Mouse (Mus musculus): Measurements from ENCODE around the gene Hs3st4.

Gene Hs3st4

DNA sequence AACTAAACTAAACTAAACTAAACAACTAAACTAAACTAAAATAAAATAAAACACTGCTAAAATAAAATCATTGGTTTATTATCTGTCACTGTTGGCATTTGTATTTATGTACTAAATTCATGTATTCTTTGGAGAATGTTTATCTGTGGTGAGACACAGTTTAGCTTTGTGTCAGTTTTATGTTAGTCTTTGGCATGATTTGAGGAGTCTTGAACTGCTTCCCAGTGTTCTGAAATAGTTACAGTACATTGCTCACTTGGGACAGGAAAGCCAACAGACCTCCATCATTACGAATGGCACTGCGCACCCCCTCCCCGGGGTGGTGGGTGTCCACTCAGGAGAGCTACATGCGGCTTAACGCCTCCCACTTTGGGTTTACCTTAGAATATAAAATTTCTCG, 158.6 kb downstream of the Hs3st4 start:
- no peak for DNase-seq

GRCm38 (mm10) chr7:124150901-124151300, 168.2 kb downstream of the Hs3st4 start:
- DNase-seq = no peak

DNA sequence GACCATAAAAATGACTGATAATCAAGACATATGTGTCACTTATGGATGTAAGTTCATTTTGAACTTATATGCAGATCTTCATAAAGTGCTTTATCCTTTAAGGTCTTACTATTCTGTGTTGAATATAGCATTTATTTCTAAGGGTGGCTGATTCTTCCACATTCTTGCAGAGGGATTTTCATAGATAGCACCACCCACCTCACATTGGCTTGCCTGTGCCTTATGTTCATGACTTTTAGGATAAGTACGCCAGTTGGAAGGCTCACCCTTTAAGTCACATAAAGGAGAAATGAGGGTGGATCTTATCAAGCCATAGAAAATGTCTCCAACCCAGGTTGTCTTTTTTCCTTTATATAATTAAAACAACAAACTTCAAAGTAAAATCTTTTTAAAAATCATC, 180.6 kb downstream of the Hs3st4 start:
- no peak for DNase-seq

GRCm38 (mm10) chr7:124166229-124166628, 183.6 kb downstream of the Hs3st4 start:
- DNase-seq = no peak

- no peak for DNase-seq
Observed at GRCm38 (mm10) chr7:124168796-124169195, 186.1 kb downstream of the Hs3st4 start.

DNA sequence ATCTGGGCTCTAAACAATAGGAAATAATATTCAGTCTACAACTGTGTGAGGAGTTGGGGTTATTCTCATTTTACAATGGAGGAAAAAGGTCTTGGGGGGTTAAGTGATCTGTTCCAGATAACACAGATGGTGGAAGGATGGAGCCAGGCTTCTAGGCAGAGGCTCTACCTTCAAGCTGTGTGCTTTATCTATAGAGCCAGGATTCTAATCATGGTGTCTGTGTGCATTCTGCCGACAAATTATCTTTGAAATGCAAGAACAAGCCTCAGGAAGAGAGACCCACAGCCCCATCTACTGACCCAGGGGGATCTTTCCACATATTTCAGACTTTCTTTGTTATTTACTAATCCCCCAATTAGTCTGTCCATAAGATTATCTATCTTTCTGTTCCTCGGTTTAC, 187.3 kb downstream of the Hs3st4 start:
- no peak for DNase-seq

GRCm38 (mm10) chr7:124171992-124172391, 189.3 kb downstream of the Hs3st4 start:
- DNase-seq = no peak

GRCm38 (mm10) chr7:124180926-124181325, 198.3 kb downstream of the Hs3st4 start:
- DNase-seq = no peak

DNA sequence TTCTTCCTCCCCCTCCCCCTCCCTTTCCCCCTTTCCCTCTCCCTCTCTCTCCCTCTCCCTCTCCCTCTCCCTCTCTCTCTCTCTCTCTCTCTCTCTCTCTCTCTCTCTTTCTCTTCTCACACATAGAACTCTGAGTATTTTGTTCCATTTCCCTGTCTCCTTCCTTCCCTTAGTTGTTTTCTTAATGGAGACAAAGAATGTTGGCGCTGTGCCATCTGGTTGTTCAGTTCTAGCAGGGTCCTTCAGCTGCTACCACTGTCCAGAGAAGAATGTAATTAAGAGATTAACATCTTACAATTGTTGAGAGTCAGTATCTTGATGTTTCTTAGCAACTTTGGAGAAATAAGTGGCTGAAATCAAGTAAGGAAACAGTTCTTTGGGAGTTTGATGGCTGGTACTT, 202.0 kb downstream of the Hs3st4 start:
- DNase-seq = no peak

GRCm38 (mm10) chr7:124198811-124199570, 216.3 kb downstream of the Hs3st4 start:
- DNase-seq = no peak

DNA sequence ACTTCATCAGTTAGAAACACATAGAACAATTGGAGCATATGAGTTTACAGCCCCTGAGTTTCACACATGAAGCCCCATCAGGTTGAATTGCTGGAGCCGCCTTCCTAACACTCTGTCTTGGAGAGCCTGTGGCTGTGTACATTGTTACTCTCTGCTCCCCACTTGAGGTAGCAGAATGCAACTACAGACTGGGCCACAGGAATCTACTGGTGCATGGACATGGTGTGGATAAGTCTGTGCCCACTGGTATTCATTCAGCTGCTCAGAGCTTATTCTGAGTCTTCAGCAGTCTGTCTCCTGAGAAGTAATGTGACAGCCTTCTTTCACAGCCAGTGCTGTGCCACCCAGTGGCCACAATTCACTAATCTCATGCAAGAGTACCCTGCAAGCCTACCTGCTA, 234.3 kb downstream of the Hs3st4 start:
- no peak for DNase-seq

- DNase-seq = no peak
Observed at GRCm38 (mm10) chr7:124220556-124220955, 237.9 kb downstream of the Hs3st4 start.

- DNase-seq = no peak
Observed at GRCm38 (mm10) chr7:124237896-124238670, 255.4 kb downstream of the Hs3st4 start.

DNA sequence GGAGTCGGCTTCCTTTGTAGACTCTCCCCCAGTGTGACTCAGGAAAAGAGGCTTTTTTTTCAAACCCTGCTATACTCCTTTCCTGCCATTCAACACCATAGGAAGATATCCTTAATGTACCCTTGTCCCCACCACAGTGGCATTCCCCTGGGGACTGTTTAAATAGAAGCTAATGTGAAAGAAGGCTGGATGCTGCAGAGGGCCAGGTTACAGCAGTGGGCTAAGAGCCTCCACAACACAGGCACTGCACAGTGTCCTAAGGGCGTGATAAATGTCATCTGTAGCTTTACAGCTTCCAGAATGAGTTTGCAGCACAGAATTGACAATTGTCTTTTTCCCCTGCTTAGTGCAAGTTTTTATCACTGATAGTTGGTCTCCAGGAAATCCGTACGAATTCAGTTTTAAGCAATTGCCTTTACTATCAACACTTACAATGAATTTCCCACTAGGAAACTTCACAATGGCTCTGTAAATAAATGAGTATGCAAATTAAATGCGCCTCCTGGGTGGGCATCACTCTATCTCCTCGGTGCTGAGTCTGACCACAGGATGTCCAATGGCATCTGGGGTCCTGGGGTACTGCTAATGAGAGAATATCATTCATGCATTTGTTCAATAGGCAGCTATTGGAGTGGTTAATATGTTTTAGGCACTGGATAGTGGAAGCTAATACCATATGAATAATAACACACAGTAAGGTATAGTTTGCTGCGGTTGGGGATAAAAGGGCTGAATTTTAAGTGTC, 257.4 kb downstream of the Hs3st4 start:
- no peak for DNase-seq

- no peak for DNase-seq
Observed at GRCm38 (mm10) chr7:124249838-124250237, 267.2 kb downstream of the Hs3st4 start.

DNA sequence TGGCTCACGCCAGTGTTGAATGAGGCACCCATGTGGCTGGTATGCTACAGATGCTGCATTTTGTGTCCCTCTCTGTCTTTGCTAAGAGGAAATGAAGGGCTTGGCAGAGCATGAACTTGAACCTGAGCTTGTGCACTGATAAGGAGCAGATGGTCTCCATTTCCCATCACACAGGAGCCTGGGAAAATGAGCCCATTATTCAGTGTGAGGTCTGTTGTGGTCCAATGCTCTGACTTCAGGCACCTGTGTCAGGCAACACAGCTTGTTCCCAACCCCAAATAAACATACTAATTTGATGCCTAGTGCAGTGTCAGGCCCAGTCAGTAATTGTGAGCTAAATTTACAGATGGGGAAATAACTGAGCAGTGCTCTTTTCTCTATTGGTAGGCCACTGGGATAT, 267.9 kb downstream of the Hs3st4 start:
- DNase-seq = no peak

GRCm38 (mm10) chr7:124258419-124258818, 275.8 kb downstream of the Hs3st4 start:
- DNase-seq = no peak

DNA sequence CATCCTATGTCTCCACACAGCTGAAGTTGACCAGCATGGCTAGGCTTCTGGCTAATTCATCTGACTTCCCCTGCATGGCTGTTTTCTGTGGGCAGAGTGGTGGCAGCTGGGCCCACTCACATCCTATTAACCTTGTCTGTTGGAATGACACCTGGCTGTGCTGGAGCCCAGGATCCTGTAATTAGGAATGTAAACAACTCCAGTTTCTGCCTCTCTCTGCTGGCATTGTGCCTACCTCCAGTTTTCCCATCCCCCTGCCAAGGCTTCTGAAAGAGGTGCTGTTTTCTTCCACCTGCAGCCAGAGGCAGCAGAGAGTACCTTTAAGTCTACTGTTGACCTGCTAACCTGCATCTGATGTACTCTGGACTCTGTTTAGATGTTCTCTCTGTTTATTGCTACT, 288.1 kb downstream of the Hs3st4 start:
- DNase-seq = no peak

DNA sequence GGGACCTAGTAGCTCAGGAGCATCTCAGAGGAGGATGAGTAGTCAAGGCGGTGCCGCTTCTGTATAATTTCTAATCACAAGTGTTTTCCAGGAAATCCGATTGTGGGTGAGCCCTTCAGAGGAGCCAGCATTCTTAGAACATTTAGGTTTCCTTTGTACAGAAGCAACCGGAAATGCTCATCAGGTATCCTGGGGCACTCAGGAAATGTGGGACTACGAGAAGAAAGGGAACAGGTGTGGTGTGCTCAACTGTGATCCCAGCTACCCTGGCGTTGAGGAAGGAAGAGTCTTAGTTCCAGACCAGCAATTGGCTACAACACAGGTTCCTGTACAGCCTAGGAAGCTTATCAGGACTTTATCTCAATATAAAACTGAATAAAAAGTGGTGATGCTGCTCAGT, 307.2 kb downstream of the Hs3st4 start:
- no peak for DNase-seq

GRCm38 (mm10) chr7:124319451-124319850, 336.8 kb downstream of the Hs3st4 start:
- no peak for DNase-seq

GRCm38 (mm10) chr7:124335635-124336034, 353.0 kb downstream of the Hs3st4 start:
- DNase-seq = no peak

DNA sequence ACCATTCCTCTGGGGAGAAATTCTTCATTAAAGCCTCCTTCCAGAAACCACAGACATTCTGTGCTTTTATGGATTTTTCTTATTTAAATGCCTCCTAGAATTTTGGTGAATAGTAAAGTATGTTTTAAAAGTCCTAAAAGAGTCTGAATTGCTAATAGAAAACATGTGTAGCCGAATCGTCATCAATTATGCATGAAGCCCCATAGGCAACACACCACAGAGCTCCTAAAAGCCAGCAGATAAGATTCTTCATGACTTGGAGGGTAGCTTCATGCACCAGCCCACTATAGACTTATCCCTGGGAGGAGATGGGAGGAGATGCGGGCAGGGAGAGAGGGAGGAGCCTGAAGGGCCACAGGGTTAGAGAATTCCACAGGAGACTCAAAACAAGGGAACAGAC, 358.8 kb downstream of the Hs3st4 start:
- no peak for DNase-seq

DNA sequence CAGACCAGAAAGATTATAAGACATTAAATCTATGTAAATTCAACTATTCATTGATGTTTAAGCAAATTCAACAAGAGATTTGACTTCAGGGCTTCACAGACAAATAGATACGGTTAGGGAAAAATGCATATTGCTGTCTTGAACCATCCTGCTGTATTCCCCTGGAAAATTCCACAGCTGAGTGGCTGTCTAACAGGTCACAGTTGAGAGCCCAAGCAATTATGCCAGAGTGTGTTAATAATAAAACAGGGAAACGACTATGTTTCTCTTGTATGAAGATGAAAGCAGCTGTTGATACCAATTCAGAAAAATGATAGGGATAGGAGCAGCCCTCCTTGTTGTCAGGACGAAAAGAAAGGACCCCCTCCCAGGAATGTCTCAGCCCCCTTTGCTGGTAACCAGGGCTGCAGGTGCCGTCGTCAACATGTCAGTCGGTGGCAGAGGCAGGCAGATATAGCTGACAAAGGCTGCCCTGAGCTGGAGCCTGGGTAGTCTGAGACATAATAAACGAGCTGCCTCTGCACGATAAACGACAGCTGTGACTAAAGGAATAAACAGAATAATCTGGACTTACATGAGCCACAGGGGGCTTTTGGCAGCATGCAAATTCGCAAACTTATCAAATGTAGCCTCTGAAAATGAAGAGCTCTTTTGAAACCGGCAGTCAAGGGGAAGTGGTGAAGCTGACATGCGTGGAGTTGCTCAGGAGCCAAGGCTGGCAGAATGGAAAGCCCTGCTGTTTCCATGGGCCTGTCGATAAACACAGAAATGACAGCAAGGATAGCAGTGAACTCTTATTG, 364.7 kb downstream of the Hs3st4 start:
- no peak for DNase-seq

Data from lung, adult 18-20 months (tissue).